Mouse (Mus musculus) embryonic facial prominence, embryonic 14.5 days (tissue): ENCODE results near the gene Akt1. TPM values are rescaled to one million over a fixed set of nuclear protein-coding genes. Genes with fewer than 3 reads are reported as not detected.

Experiments
- ATAC-seq: fragments of 200-750 bp; cut with Nextera tagmentation; 2 replicates; pipeline ENCODE4 v1.8.0; 2017; ENCODE audit warnings: low read depth, moderate number of reproducible peaks, moderate TSS enrichment
- DNase-seq: peaks from one replicate; pipeline ENCODE4 v3.0.0-alpha.2; 2015; ENCODE audit warnings: low spot score
- H3K27ac ChIP-seq: fragments of 300-500 bp; sonication (generic); replicated peaks from 2 replicates; pipeline ENCODE4 v1.5.1; 2014; ENCODE audit warnings: low read depth, mild to moderate bottlenecking, low read length, moderate library complexity
- H3K27me3 ChIP-seq: fragments of 300-500 bp; sonication (generic); replicated peaks from 2 replicates; pipeline ENCODE4 v1.6.1; 2014; ENCODE audit warnings: low read length; ENCODE audit not compliant: control insufficient read depth, insufficient read depth
- H3K36me3 ChIP-seq: fragments of 300-500 bp; sonication (generic); 2 replicates; pipeline ENCODE4 v1.6.1; 2014; ENCODE audit warnings: low read length, mixed read lengths; ENCODE audit not compliant: control insufficient read depth, insufficient read depth
- H3K4me1 ChIP-seq: fragments of 300-500 bp; sonication (generic); 2 replicates; pipeline ENCODE4 v1.6.1; 2014; ENCODE audit warnings: antibody characterized with exemption, low read length; ENCODE audit not compliant: control insufficient read depth, insufficient read depth
- H3K4me2 ChIP-seq: fragments of 300-500 bp; sonication (generic); 2 replicates; pipeline ENCODE4 v1.6.1; 2014; ENCODE audit warnings: low read depth, mild to moderate bottlenecking, low read length, moderate library complexity, mixed read lengths
- H3K4me3 ChIP-seq: fragments of 300-500 bp; sonication (generic); 2 replicates; pipeline ENCODE4 v1.5.1; 2014; ENCODE audit warnings: low read depth, mild to moderate bottlenecking, low read length
- H3K9ac ChIP-seq: fragments of 300-500 bp; sonication (generic); 2 replicates; pipeline ENCODE4 v1.6.1; 2014; ENCODE audit warnings: low read depth, mild to moderate bottlenecking, low read length, moderate library complexity, mixed read lengths
- H3K9me3 ChIP-seq: fragments of 300-500 bp; sonication (generic); 2 replicates; pipeline ENCODE4 v1.6.1; 2016; ENCODE audit warnings: low read length; ENCODE audit not compliant: control insufficient read depth
- WGBS: fragments of 180-500 bp; shearing (Covaris S2); extraction: QIAGEN DNeasy Blood & Tissue Kit; methylation state at CpG from one replicate; pipeline ENCODE4 v1.1.7; 2014; 5-methylcytosine and 5-hydroxymethylcytosine counted together
- polyA plus RNA-seq: library from polyadenylated mRNA; unstranded; fragments of >200 nt; fragmentation: Nextera tagmentation; extraction: Ambion mirVana; gene quantifications from 2 replicates; pipeline ENCODE4 v1.2.1, GENCODE M21; 2014

The Akt1 gene
- polyA plus RNA-seq, 1 experiment from 2014 or later: 84.0 TPM

DNA sequence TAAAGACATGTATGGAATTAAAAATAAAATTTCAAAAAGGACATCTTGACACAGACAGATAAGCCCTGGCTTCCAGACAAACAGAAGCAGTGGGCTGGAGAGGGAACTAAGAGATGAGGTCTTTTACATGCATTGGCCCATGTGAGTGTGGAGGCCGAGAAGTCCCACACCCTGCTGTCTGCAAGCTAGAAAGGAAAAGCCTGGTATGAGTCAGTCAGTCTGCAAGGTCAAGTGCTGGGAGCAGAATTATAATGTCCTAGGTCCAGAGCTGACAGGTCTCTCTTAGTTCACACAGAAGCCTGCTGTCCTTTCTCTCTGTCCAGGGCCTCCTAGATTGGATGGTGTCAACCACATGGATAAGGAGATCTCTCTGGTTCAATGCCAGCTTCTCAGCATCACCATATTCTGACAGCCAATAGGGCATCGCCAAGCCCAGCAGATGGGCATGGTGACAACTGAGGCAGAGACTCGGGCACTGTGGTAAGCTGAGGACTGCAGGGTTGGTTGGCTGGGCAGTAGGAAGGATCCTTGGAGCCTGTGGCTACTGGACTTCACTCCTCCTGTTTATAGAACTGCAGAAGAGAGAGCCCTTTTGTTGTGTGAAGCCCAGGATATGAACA lies 22.2 kb upstream of the Akt1 start:
- H3K4me2 ChIP-seq: no peak overlapping the region
- no peaks in the 10 kb centered on the region for H3K27me3 ChIP-seq
- no peak overlapping the region for H3K27ac ChIP-seq
- no peaks in the 10 kb centered on the region for H3K36me3 ChIP-seq
- peaks cover 23% of the 10 kb centered on the region for H3K4me1 ChIP-seq
- no peak overlapping the region for H3K4me3 ChIP-seq
- 73% methylated on average over 3 of the region's 3 CpGs for WGBS
- no peak for DNase-seq
- no peak for ATAC-seq
- H3K9ac ChIP-seq: no peak overlapping the region
- H3K9me3 ChIP-seq: no peaks in the 10 kb centered on the region

DNA sequence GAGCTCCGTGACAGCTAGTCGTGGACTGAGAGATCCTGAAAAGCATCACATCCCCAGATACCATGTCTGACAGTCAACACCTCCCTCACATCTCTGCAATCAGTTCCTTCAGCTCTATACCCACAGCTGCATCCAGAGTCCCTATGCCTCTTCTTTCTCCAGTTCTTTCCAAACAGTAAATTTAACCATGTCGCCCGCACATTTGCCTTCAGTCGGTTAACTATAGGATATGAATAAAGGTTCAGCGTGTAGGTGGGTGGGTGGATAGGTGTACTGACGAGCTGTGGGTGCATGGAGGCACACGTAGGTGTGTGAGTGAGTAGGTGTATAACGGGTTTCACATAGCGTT lies 19.4 kb upstream of the Akt1 start:
- 80% methylated on average over 10 of the region's 10 CpGs for WGBS
- peak overlapping the region; percentile 96 for H3K9ac ChIP-seq
- H3K27ac ChIP-seq: peak overlapping the region; percentile 83
- no peaks in the 10 kb centered on the region for H3K9me3 ChIP-seq
- ATAC-seq (no peak), DNase-seq (no peak)
- H3K36me3 ChIP-seq: no peaks in the 10 kb centered on the region
- H3K4me3 ChIP-seq: peak overlapping the region; percentile 84
- no peaks in the 10 kb centered on the region for H3K27me3 ChIP-seq
- peaks cover 10% of the 10 kb centered on the region for H3K4me1 ChIP-seq
- H3K4me2 ChIP-seq: peak overlapping the region; percentile 82

DNA sequence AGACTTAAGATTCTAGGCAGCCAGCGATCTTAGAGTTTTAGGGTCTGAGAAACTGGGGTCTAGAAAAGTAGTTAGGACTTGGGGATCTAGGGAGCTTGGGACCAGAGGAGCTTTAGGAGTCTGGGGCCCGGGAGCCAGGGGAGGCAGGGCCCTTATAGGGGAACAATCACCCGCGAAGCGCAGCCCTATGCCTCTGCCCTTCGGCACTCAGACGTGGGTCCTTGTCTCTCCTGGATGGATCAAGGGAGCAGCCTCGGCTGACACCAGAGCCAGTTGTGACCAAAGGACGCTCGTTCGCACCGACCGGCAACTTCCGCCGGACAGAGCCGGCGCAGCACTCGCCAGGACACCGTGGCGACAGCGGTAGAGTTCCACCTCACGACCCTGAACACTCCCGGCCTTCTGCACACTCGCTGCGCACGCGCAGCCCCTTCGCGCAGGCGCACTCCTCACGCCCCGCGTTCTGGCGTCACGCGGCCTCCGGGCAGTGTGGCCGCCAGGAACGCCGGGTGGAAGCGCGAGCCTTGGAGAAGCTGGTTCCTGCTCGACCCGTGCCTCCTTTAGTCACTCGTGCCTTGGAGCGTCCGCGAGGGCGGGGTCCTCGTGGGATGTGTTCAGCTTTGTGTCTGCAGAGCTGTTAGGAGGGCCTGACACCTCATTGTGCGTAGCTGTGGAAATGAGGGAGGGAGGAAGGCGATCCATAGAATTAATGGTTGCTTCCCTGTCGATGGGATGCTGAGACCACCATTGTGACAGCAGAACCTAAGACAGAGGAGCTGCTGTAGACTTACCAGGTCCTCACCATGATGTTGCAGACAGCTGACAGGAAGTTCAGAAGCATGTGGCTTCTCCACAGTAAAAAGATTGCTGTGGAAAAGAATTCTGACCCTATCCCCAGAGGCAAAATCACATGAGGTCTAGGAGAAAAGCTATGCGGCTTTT lies 18.8 kb upstream of the Akt1 start:
- Histone ChIP-seq H3K9me3 (no peaks in the 10 kb centered on the region), H3K36me3 (no peaks in the 10 kb centered on the region), H3K4me2 (peak overlapping the region; percentile 82), H3K9ac (peak overlapping the region; percentile 96), H3K4me3 (peak overlapping the region; percentile 84), H3K27me3 (no peaks in the 10 kb centered on the region), H3K27ac (peak overlapping the region; percentile 83), H3K4me1 (peaks cover 10% of the 10 kb centered on the region)
- DNase-seq (peak; percentile 94), ATAC-seq (peak; percentile 97)
- WGBS: 3% methylated on average over 46 of the region's 54 CpGs

DNA sequence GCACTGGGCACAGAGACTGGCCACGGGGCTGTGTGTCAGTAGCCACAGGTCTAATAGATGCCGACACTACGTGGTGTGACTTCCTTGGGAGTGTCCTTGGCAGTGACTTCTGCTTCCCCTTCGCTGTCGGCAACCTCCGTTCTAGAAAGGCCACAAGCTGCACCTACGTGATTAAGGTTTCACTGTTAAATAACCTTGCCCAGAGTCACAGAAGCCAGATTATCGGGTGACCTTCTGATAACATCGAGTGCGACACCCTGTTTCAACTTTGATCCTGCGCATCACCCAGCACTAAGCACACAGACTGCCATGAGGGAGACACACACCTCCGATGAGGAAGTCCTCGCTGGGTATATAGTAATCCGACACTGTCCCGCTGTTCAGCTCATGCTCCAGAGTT lies 13.8 kb upstream of the Akt1 start:
- ATAC-seq: no peak
- 66% methylated on average over 15 of the region's 15 CpGs for WGBS

DNA sequence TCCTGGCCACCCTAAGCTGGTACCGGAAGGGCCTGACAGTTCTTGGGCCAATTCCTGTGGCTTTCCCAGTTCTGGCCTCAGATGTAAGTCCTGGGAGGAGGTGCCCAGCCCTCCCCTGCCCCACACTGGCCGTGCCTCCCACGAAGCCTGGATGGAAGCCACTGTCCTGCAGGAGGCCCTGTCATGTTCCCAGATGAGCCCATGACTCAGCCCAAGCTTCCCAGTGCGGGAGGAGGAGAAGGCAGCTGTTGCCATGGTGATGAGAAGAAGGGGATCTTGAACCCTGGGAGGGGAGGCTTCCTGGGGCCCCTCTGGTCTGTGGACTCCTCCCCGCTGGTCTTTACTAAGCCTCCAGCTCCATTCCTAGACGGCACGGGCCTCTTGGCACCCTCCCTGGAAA lies 8.7 kb upstream of the Akt1 start:
- H3K9me3 ChIP-seq: no peaks in the 10 kb centered on the region
- no peaks in the 10 kb centered on the region for H3K36me3 ChIP-seq
- no peak overlapping the region for H3K4me3 ChIP-seq
- ATAC-seq (no peak), DNase-seq (no peak)
- H3K4me1 ChIP-seq: peaks cover 2% of the 10 kb centered on the region; the same call in 1 of the 2 replicates
- H3K9ac ChIP-seq: no peak overlapping the region
- H3K27me3 ChIP-seq: peaks cover 34% of the 10 kb centered on the region
- no peak overlapping the region for H3K27ac ChIP-seq
- H3K4me2 ChIP-seq: no peak overlapping the region
- 55% methylated on average over 6 of the region's 7 CpGs for WGBS

More for the DNA sequence above, 13.8 kb upstream of the Akt1 start:
- H3K4me3 ChIP-seq: no peak overlapping the region
- no peak overlapping the region for H3K9ac ChIP-seq
- H3K9me3 ChIP-seq: no peaks in the 10 kb centered on the region
- DNase-seq: no peak
- no peaks in the 10 kb centered on the region for H3K27me3 ChIP-seq
- H3K36me3 ChIP-seq: no peaks in the 10 kb centered on the region
- peaks cover 6% of the 10 kb centered on the region for H3K4me1 ChIP-seq
- H3K27ac ChIP-seq: no peak overlapping the region
- no peak overlapping the region for H3K4me2 ChIP-seq

DNA sequence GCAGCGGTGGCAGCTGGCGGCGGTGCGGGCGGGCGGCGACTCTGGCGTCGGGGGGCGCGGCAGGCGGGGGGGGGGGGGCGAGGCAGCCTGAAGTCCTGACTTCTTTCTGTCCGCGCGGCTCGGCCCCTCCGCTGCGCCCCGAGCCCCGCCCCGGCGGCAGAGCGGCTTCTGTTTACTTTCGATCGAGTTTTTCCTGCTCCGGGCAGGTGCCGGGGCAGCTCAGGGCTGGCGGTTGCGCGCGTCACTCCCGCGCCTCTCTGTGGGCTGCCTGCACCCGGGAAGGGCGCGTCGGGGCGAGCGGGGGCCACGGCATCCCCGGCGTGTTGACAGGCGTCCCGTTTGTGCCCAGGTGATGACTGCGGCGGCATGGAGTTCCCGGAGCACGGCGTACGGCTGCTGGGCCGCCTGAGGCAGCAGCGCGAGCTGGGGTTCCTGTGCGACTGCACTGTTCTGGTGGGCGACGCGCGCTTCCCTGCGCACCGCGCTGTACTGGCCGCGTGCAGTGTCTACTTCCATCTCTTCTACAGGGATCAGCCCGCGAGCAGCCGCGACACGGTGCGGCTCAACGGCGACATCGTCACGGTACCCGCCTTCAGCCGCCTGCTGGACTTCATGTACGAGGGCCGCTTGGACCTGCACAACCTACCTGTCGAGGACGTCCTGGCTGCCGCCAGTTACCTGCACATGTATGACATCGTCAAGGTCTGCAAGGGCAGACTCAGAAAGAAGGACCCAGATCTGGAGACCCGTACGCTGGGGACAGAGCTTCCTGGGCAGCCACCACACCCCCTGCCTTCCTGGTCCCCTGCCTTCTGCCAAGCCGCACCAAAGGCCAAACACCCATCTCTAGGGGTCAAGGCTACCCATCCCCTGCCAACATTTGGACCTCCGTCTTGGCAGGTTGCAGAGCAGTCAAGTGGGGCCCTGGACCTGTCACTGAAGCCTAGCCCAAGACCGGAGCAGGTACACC lies 4.6 kb upstream of the Akt1 start:
- H3K27me3 ChIP-seq: peaks cover 49% of the 10 kb centered on the region
- WGBS: 11% methylated on average over 23 of the region's 87 CpGs
- H3K4me2 ChIP-seq: peak overlapping the region; percentile 96
- H3K36me3 ChIP-seq: no peaks in the 10 kb centered on the region
- peaks cover 12% of the 10 kb centered on the region for H3K4me1 ChIP-seq
- peak overlapping the region; percentile 64 for H3K9ac ChIP-seq
- H3K27ac ChIP-seq: peak overlapping the region; percentile 65
- H3K4me3 ChIP-seq: peak overlapping the region; percentile 72
- peak; percentile 31; the same call in 1 of the 2 replicates for ATAC-seq
- no peaks in the 10 kb centered on the region for H3K9me3 ChIP-seq
- peak; percentile 60 for DNase-seq

DNA sequence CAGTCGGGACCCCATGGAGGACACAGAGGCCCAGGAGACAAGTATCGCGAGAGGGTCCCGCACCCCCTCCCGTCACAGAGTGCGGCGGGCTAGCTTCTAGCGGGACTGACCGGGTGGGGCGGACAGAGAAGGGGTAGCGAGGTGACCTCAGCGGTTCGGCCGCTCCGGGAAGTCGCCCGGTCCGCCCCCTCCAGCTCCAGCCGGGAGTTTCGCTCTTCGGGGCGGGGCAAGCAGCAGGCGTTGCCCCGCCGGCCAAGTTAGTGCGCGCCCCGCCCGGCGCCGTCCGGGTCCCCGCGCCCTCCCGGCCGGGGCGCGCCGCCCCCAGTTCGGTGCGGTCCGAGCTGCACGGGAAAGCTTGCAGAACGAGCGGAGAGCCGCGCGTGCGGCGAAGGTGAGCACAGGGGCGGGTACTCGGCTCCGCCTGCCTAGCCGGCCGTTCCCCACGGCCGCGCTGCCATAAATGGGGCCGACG lies 3.9 kb upstream of the Akt1 start, which contains the start of gene Zbtb42:
Gene Zbtb42 (plus strand): TSS at position 274 of the 472 bp plus-strand sequence.
- 0% methylated on average over 33 of the region's 60 CpGs for WGBS
- no peaks in the 10 kb centered on the region for H3K9me3 ChIP-seq
- peaks cover 49% of the 10 kb centered on the region for H3K27me3 ChIP-seq
- peak; percentile 26; the same call in 1 of the 2 replicates for ATAC-seq
- peak within 1 kb of the TSS; percentile 64 for H3K9ac ChIP-seq
- peak within 1 kb of the TSS; percentile 65 for H3K27ac ChIP-seq
- H3K36me3 ChIP-seq: no peaks in the 10 kb centered on the region
- DNase-seq: peak; percentile 42
- H3K4me1 ChIP-seq: peaks cover 12% of the 10 kb centered on the region
- H3K4me2 ChIP-seq: peak within 1 kb of the TSS; percentile 96
- peak within 1 kb of the TSS; percentile 72 for H3K4me3 ChIP-seq
